Mouse (Mus musculus): Measurements from ENCODE around the gene Pard3b.

DNA sequence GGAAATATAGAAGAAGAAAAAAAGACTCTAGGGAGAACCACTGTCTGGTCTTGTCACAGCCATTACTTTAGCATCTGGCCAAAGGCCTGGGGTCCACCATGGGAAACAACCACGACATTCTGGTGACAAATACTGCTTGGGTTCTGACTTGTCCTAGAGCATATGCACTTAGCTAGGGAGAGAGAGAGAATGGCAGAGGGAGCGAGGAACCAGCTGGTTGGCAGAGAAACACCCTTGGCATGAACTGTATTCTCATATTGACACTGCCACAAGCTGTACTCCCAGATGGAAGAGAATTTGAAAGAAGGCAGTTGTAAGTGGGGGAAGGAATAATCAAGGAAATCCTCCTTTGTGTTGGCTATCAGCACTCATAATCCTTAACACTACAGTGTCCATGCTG lies 577.2 kb downstream of the Pard3b start:
- TF ChIP-seq CTCF (IDR thresholded peaks at IDR 0.05; ENCODE audit: low read depth) (no peak), EP300 (optimal IDR thresholded peaks at IDR 0.05) (no peak)
